Mouse (Mus musculus): ENCODE measurements around the gene Fam129b.

DNA sequence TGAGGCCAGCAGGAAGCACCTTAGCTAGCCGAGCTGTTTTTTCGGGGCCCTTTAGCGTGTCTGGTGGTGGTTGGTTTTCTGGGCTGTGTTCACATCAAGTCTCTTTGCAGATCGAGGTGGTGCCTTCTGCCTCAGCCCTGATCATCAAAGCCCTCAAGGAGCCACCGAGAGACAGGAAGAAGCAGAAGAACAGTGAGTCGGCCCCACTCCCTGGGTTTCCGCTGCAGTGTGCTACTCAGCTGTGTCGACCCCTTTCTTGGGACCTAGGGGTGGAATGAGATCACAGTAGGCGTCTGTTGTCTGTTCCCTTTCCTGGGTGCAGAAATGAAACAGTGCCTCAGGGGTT, 86.9 kb downstream of the Fam129b start:
- TF ChIP-seq CTCF (IDR thresholded peaks at IDR 0.05; ENCODE audit: low read depth) = no peak
- no peak for TF ChIP-seq EP300 (IDR thresholded peaks at IDR 0.05; ENCODE audit: low read depth)

All from liver, embryonic 14.5 days (tissue).